9 mouse cellular contexts compared by ENCODE assay signal in the genomic region with DNA sequence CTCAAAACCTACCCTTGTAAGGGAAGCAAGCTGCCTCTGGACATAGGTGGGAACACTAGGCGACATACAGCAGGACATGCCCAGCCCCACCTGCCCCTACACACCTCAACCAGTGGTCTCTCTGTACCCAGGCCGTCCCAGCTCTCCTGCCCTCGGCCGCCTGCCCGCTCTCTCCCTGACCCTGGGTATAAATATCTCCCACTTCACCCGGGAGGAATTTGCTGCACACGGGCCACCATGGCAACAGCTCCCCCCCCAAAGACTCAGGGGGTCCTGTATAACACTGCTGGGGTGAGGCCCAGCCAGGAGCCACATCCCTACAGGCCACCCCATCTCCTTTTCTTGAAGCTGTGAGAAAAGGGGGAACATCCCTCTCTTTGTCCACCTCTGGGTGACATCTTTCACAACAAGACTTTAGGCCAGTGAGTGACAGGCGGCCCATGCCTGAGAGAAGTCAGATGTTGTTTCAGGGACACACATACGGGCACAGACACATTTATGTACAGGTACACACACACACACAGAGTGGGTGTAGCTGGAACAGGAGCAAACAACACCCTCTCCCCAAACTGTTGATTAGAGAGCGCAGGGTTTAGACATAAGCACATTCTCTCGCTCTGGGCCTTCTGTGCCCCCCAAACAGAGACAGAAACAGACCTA. TPM values are rescaled to one million over a fixed set of nuclear protein-coding genes. Genes with fewer than 3 reads are reported as not detected.
DNase-seq lines count a peak whose midpoint lies in the region; ATAC-seq lines count a peak whose summit lies in the region.
"Had no signal": no experiment of that assay in that cellular context is flagged by ENCODE, and none has a peak within 500 bp of the region (broad histone marks: within the 10 kb centered on the region; RNA-seq: fewer than 3 reads in every experiment).

No protein-coding gene starts in this region.

- no peaks in the 10 kb centered on the region for H3K9me3 ChIP-seq in kidney, embryonic 15.5 days (replicated peaks)
- H3K9me3 ChIP-seq in embryonic facial prominence, embryonic 14.5 days (ENCODE audit: control insufficient read depth, low read length), result no peaks in the 10 kb centered on the region
- H3K9me3 ChIP-seq in lung, embryonic 16.5 days (ENCODE audit: control insufficient read depth, low read length), result no peaks in the 10 kb centered on the region
- H3K9me3 ChIP-seq in forebrain, embryonic 15.5 days, result no peaks in the 10 kb centered on the region

- H3K36me3 ChIP-seq in kidney, embryonic 15.5 days, result no peaks in the 10 kb centered on the region
- no peaks in the 10 kb centered on the region for H3K36me3 ChIP-seq in embryonic facial prominence, embryonic 14.5 days (ENCODE audit: control insufficient read depth, insufficient read depth, low read length)
- no peaks in the 10 kb centered on the region for H3K36me3 ChIP-seq in lung, embryonic 16.5 days (ENCODE audit: control insufficient read depth, insufficient read depth, low read length)
- H3K36me3 ChIP-seq in forebrain, embryonic 15.5 days, result no peaks in the 10 kb centered on the region

- peaks cover 69% of the 10 kb centered on the region for H3K4me1 ChIP-seq in kidney, embryonic 15.5 days
- peaks cover 51% of the 10 kb centered on the region for H3K4me1 ChIP-seq in embryonic facial prominence, embryonic 14.5 days (ENCODE audit: control insufficient read depth, insufficient read depth, low read length)
- H3K4me1 ChIP-seq in lung, embryonic 16.5 days (replicated peaks; ENCODE audit: control insufficient read depth, insufficient read depth, low read length), result peaks cover 43% of the 10 kb centered on the region
- H3K4me1 ChIP-seq in forebrain, embryonic 15.5 days, result peaks cover 35% of the 10 kb centered on the region

- no peak for DNase-seq in kidney, adult 8-10 months
- no peak for DNase-seq in embryonic facial prominence, embryonic 14.5 days (ENCODE audit: low spot score)
- peak; percentile 58 to 69 for DNase-seq in heart, postnatal 36 days
- no peak for DNase-seq in left cerebral cortex, postnatal 10 days (ENCODE audit: extremely low spot score in 1 of 2, low spot score in 2 of 2)
- DNase-seq in retina, embryonic 14.5 days (ENCODE audit: low spot score), result no peak

- 34% methylated on average over 11 of the region's 11 CpGs for WGBS in kidney, embryonic 15.5 days
- WGBS in embryonic facial prominence, embryonic 14.5 days, result 52% methylated on average over 11 of the region's 11 CpGs
- 38% methylated on average over 11 of the region's 11 CpGs for WGBS in lung, embryonic 16.5 days
- 46% methylated on average over 11 of the region's 11 CpGs for WGBS in forebrain, embryonic 15.5 days

- intact Hi-C loops in heart, postnatal 36 days (cut with DNase I), result loop anchor here (5.0 kb wide), 1 partner anchor 97 kb away; a partner anchor contains a TSS
- intact Hi-C loops in left cerebral cortex, postnatal 10 days (cut with DNase I), result loop anchor here (5.0 kb wide), 1 partner anchor 97 kb away; a partner anchor contains a TSS

- H3K9ac ChIP-seq in kidney, embryonic 15.5 days, result no peak overlapping the region
- H3K9ac ChIP-seq in embryonic facial prominence, embryonic 14.5 days (ENCODE audit: low read depth, low read length), result peak overlapping the region; percentile 53
- peak overlapping the region; percentile 55 for H3K9ac ChIP-seq in lung, embryonic 16.5 days (ENCODE audit: low read length)
- no peak overlapping the region for H3K9ac ChIP-seq in forebrain, embryonic 15.5 days (replicated peaks)

- peaks cover 46% of the 10 kb centered on the region for H3K27me3 ChIP-seq in kidney, embryonic 15.5 days
- H3K27me3 ChIP-seq in embryonic facial prominence, embryonic 14.5 days (replicated peaks; ENCODE audit: control insufficient read depth, insufficient read depth, low read length), result peaks cover 42% of the 10 kb centered on the region
- peaks cover 37% of the 10 kb centered on the region for H3K27me3 ChIP-seq in lung, embryonic 16.5 days (ENCODE audit: control insufficient read depth, insufficient read depth, low read depth, low read length)
- peaks cover 37% of the 10 kb centered on the region for H3K27me3 ChIP-seq in forebrain, embryonic 15.5 days

- H3K27ac ChIP-seq in kidney, embryonic 15.5 days, result peak overlapping the region; percentile 68
- peak overlapping the region; percentile 33; the same call in 1 of the 2 replicates for H3K27ac ChIP-seq in embryonic facial prominence, embryonic 14.5 days (replicated peaks; ENCODE audit: low read depth, low read length)
- peak overlapping the region; percentile 79 for H3K27ac ChIP-seq in lung, embryonic 16.5 days (ENCODE audit: low read length)
- H3K27ac ChIP-seq in forebrain, embryonic 15.5 days (replicated peaks), result no peak overlapping the region

- peak overlapping the region; percentile 52 for H3K4me2 ChIP-seq in kidney, embryonic 15.5 days
- peak overlapping the region; percentile 54 for H3K4me2 ChIP-seq in embryonic facial prominence, embryonic 14.5 days (ENCODE audit: low read depth, low read length)
- peak overlapping the region; percentile 41 for H3K4me2 ChIP-seq in lung, embryonic 16.5 days (ENCODE audit: low read depth, low read length)
- H3K4me2 ChIP-seq in forebrain, embryonic 15.5 days (replicated peaks), result no peak overlapping the region
- H3K4me2 ChIP-seq: midbrain, embryonic 11.5 days had no signal

- H3K4me3 ChIP-seq in kidney, embryonic 15.5 days (replicated peaks), result peak overlapping the region; percentile 31
- H3K4me3 ChIP-seq in embryonic facial prominence, embryonic 14.5 days (ENCODE audit: low read depth, low read length), result peak overlapping the region; percentile 33
- peak overlapping the region; percentile 41 for H3K4me3 ChIP-seq in lung, embryonic 16.5 days (ENCODE audit: low read length)
- no peak overlapping the region for H3K4me3 ChIP-seq in forebrain, embryonic 15.5 days

- ATAC-seq in kidney, embryonic 15.5 days (replicated peaks; ENCODE audit: low FRiP score), result no peak
- no peak for ATAC-seq in embryonic facial prominence, embryonic 14.5 days (ENCODE audit: low read depth)
- ATAC-seq in lung, embryonic 16.5 days (ENCODE audit: low read depth), result peak; percentile 1; the same call in 1 of the 2 replicates
- ATAC-seq in forebrain, embryonic 15.5 days (replicated peaks), result no peak

RNA-seq across cellular contexts. Expression of a gene that starts 2.2 kb away (rescaled TPM):
- 50.8 and 57.9 TPM in 2 replicates for polyA plus RNA-seq in kidney, embryonic 15.5 days (2015; fragmentation: Nextera tagmentation; extraction: Ambion mirVana)
- polyA plus RNA-seq in embryonic facial prominence, embryonic 14.5 days (2014; fragmentation: Nextera tagmentation; extraction: Ambion mirVana), result 113 and 135 TPM in 2 replicates
- 100 to 1,000 TPM; 863 to 996 TPM for total RNA-seq in heart, postnatal 36 days (2021)
- polyA plus RNA-seq in lung, embryonic 16.5 days (2015; fragmentation: Nextera tagmentation; extraction: Ambion mirVana), result 105 and 119 TPM in 2 replicates
- 10 to 100 TPM; 34.1 to 35.5 TPM for total RNA-seq in left cerebral cortex, postnatal 10 days (2021)
- 8.2 and 14.7 TPM in 2 replicates for polyA plus RNA-seq in forebrain, embryonic 15.5 days (2015; fragmentation: Nextera tagmentation; extraction: Ambion mirVana)

RNA-seq across cellular contexts. Expression of a gene that starts 3.5 kb away (rescaled TPM):
- polyA plus RNA-seq in kidney, embryonic 15.5 days (2015; fragmentation: Nextera tagmentation; extraction: Ambion mirVana), result 8.2 and 11.2 TPM in 2 replicates
- polyA plus RNA-seq in embryonic facial prominence, embryonic 14.5 days (2014; fragmentation: Nextera tagmentation; extraction: Ambion mirVana), result 37.0 and 40.9 TPM in 2 replicates
- total RNA-seq in heart, postnatal 36 days (2021), result 1 to 10 TPM in 1 of 2 experiments, under 1 TPM in 1; 0.41 to 1.1 TPM
- 4.9 and 5.6 TPM in 2 replicates for polyA plus RNA-seq in lung, embryonic 16.5 days (2015; fragmentation: Nextera tagmentation; extraction: Ambion mirVana)
- 100 to 1,000 TPM; 371 to 375 TPM for total RNA-seq in left cerebral cortex, postnatal 10 days (2021)
- 49.2 and 60.4 TPM in 2 replicates for polyA plus RNA-seq in forebrain, embryonic 15.5 days (2015; fragmentation: Nextera tagmentation; extraction: Ambion mirVana)

RNA-seq across cellular contexts. Expression of a gene that starts 4.4 kb away (rescaled TPM):
- 0.34 and 0.44 TPM in 2 replicates for polyA plus RNA-seq in kidney, embryonic 15.5 days (2015; fragmentation: Nextera tagmentation; extraction: Ambion mirVana)
- polyA plus RNA-seq in embryonic facial prominence, embryonic 14.5 days (2014; fragmentation: Nextera tagmentation; extraction: Ambion mirVana), result 0.86 and 1.6 TPM in 2 replicates
- total RNA-seq in heart, postnatal 36 days (2021), result 1 to 10 TPM; 3.6 to 5.2 TPM
- polyA plus RNA-seq in lung, embryonic 16.5 days (2015; fragmentation: Nextera tagmentation; extraction: Ambion mirVana), result 0.14 and 0.38 TPM in 2 replicates
- 1 to 10 TPM; 9.0 to 9.2 TPM for total RNA-seq in left cerebral cortex, postnatal 10 days (2021)
- polyA plus RNA-seq in forebrain, embryonic 15.5 days (2015; fragmentation: Nextera tagmentation; extraction: Ambion mirVana), result 0.20 and 0.26 TPM in 2 replicates

RNA-seq across cellular contexts. Expression of a gene that starts 12.5 kb away (rescaled TPM):
- polyA plus RNA-seq in kidney, embryonic 15.5 days (2015; fragmentation: Nextera tagmentation; extraction: Ambion mirVana), result 30.6 and 35.0 TPM in 2 replicates
- polyA plus RNA-seq in embryonic facial prominence, embryonic 14.5 days (2014; fragmentation: Nextera tagmentation; extraction: Ambion mirVana), result 57.0 and 64.6 TPM in 2 replicates
- 10 to 100 TPM; 29.3 to 30.8 TPM for total RNA-seq in heart, postnatal 36 days (2021)
- 62.1 and 66.0 TPM in 2 replicates for polyA plus RNA-seq in lung, embryonic 16.5 days (2015; fragmentation: Nextera tagmentation; extraction: Ambion mirVana)
- total RNA-seq in left cerebral cortex, postnatal 10 days (2021), result 10 to 100 TPM; 37.2 to 37.5 TPM
- 13.4 and 14.7 TPM in 2 replicates for polyA plus RNA-seq in forebrain, embryonic 15.5 days (2015; fragmentation: Nextera tagmentation; extraction: Ambion mirVana)

RNA-seq across cellular contexts. Expression of a gene that starts 21.7 kb away (rescaled TPM):
- polyA plus RNA-seq in kidney, embryonic 15.5 days (2015; fragmentation: Nextera tagmentation; extraction: Ambion mirVana), result 14.3 and 14.8 TPM in 2 replicates
- 48.8 and 71.7 TPM in 2 replicates for polyA plus RNA-seq in embryonic facial prominence, embryonic 14.5 days (2014; fragmentation: Nextera tagmentation; extraction: Ambion mirVana)
- 1 to 10 TPM; 1.1 to 2.3 TPM for total RNA-seq in heart, postnatal 36 days (2021)
- 76.9 and 84.8 TPM in 2 replicates for polyA plus RNA-seq in lung, embryonic 16.5 days (2015; fragmentation: Nextera tagmentation; extraction: Ambion mirVana)
- not detected for total RNA-seq in left cerebral cortex, postnatal 10 days (2021)
- not detected in 2 replicates for polyA plus RNA-seq in forebrain, embryonic 15.5 days (2015; fragmentation: Nextera tagmentation; extraction: Ambion mirVana)

Comparison
In these comparisons a context has a peak if more than half of its experiments do, and no peak if none do; other contexts are left out.
1. H3K9ac ChIP-seq: peak in embryonic facial prominence, embryonic 14.5 days (single experiment) and lung, embryonic 16.5 days (single experiment); none in kidney, embryonic 15.5 days (single experiment) and forebrain, embryonic 15.5 days (single experiment).
2. DNase-seq: peak in heart, postnatal 36 days (2 of 2); none in kidney, adult 8-10 months (0 of 2), embryonic facial prominence, embryonic 14.5 days (single experiment), left cerebral cortex, postnatal 10 days (0 of 2) and retina, embryonic 14.5 days (single experiment).